Mouse (Mus musculus) cerebellum, adult 9-10 months (tissue): Measurements from ENCODE around the gene Crebbp.
"Not testable (repeated sequence)": the region's sequence is repeated elsewhere in the genome, so short reads cannot be mapped to it uniquely, and the experiment has no call there.

Source experiments
- DNase-seq: peaks from one replicate; pipeline ENCODE4 v3.0.0; 2022

Crebbp gene

GRCm38 (mm10) chr16:4213799-4214551 lies at the start of gene Crebbp:
TSS of gene Crebbp (minus strand) at chr16:4213997.
- DNase-seq, result peak; percentile 89

DNA sequence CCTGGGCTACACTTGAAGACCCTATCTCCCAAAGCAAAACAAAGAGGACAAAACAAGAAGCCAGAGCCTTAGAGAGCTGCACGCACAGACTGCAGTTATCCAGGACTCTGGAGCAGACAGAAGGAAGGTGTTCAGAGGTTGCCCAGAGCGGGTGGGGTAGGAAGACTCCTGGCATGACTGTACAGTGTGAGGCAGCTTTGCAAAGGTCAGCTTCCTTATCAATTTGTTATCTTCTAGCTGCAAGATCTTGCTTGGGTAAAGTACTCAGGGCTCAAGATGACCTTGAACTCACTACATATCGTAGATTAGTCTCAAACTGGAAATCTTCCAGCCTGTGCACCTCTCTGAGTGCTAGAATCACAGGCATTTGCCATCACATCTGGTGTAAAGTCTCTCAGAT lies 49.7 kb upstream of the Crebbp start:
- DNase-seq, result no peak

- DNase-seq, result no peak
These were observed 43.7 kb upstream of the Crebbp start for GRCm38 (mm10) chr16:4257546-4257945.

GRCm38 (mm10) chr16:4248791-4249190 lies 35.0 kb upstream of the Crebbp start:
- no peak for DNase-seq

GRCm38 (mm10) chr16:4245241-4245640 lies 31.4 kb upstream of the Crebbp start:
- DNase-seq, result not testable (repeated sequence)

GRCm38 (mm10) chr16:4236131-4236530 lies 22.3 kb upstream of the Crebbp start:
- DNase-seq, result no peak

DNA sequence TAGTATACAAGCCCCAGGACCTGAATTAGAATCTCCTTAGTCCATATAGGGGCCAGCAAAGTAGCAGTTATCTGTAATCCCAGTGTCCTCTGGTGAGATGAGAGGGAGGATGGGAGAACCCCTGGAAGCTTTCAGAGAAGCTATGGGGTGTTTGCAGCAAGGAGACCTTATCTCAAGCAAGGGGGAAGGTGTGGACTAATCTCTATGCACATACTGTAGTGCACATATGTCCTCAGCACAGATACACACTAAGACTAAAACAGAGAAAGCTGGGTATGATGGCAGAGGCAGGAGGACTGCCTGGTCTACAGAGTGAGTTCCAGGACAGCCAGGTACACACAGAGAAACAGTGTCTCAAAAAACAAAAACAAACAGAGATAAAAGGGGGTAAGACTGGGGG lies 21.8 kb upstream of the Crebbp start:
- no peak for DNase-seq

- DNase-seq, result no peak
These were observed 12.0 kb upstream of the Crebbp start for GRCm38 (mm10) chr16:4225841-4226240.

GRCm38 (mm10) chr16:4214631-4215240 lies 939 bp upstream of the Crebbp start:
- peak; percentile 73 for DNase-seq

DNA sequence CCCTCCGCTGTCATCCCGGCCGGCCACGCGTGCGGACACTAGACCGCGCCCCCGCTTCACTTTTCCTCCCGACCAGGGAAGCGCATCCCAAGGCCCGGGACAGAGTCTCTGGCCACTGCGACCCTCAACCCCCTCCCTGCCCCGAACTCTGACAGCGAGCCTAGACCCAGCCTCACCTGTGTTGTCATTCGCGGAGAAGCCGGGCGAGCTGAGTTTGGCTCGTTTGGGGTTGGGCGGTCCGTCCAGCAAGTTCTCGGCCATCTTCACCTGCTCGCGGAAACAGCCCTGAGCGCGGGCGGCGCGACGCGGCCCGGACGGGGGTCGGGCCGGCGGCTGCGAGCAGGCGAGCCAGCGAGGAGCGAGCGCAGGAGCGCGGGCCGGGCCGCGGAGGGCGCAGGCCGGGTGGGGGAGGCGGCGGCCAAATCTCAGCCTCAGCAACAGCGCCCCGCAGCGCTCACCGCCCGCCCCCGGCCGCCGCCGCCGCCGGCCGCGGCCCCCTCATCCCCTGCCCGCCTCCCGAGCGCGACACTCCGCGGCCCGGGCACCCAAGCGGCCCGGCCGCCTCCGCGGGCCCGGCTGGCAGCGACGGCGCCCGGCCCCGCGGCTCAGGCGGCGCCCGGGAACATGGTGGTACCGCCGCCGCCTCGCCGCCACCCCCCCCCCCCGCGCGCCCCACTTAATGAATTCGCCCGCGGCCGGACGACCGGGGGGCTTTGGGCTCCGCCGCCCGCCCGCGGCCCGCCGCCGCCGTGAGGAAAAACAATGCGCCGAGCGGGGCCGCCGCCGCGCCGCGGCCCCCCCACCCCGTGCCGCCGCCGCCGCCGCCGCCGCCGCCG lies 616 bp downstream of the Crebbp start:
- DNase-seq, result peak; percentile 65

DNA sequence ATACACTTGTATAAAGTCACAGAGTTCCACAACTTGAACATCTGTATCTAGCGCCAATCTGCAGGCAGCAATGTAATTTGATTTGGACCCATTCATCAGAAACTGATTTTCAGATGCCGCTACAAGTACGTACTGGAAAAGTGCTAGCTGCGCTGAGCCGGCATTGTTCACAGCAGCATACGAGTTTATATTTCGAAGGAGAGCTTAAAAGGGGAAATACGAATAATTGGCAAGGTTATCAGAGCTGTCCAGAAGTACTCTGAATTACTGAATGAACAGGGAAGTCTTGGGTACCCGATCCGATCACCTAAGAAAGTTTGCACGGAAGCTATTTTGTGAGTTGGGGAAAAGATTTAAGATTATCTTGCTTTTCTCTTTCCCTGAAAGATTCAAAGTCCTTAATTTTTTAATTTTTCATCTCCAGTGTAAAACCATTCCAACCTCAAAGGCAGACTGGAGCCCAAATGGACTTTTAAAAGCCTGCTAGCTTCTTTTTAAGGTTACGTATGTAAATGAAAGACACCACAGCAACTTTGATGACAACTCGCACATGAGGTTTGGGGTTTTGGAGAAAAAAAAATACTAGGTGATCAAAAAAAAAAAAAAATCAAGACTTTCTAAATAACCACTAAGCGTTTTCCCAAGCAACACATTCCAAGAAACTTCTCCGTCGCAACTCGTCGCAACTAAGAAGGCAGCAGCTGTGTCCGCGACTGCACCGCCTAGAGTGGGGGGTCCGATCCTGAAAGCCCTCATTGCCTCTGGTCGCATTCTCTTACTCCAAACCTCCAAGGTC lies 1.4 kb downstream of the Crebbp start:
- no peak for DNase-seq

GRCm38 (mm10) chr16:4210290-4210689 lies 3.5 kb downstream of the Crebbp start:
- no peak for DNase-seq

DNA sequence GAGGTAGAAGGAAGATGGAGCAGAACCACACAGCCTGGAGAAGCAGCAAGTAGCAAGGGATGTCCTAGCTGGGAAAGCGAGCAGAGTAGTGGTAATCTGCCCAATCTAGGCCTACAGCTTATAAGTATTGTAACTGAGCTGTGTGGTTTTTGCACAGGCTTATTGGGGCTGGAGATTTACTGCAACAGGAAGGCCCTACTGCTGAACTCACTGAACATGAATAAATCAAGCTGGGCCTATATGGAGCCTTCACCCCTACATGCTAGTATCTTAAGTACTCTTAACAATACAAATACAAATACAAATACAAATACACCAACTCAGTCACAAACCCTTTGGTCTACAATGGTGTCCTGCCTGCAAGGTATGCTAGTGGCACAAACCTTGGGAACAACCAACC lies 10.2 kb downstream of the Crebbp start:
- DNase-seq, result no peak

DNA sequence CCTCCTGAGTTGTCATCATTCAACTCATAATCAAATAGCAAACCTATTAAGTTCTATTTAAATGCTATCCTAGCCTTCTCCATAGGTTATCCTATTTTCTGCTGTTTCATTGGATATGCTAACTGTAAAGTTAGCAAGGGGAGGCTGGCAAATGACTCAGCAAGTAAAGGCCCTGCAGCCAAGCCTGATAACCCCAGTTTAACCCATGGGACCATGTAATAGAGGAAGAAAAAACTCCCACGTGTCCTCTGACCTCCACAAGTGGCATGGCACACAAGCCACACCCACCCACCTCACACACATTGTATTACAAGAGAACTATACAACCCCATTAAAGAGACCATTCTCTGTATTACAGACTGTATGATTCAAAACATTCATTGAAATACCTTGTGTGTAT lies 13.8 kb downstream of the Crebbp start:
- no peak for DNase-seq

DNA sequence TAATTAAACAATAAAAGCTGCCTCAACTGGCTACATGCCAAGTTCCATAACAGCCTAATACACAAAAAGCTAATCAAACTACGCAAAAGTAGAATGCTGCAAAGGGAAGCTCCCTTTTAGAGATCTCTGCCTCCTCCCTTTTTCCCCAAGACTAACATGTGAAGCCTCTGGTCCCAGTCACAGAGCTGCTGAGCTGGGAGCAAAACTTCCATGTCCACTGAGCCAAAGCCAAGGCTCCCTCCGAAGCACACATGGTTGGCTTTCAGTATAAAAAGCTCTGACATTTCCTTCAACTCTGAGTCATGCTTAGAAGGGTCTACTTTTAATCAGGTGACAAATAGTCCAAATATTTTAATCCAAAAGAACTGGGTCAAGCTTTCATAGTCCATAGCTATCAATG lies 14.2 kb downstream of the Crebbp start:
- no peak for DNase-seq

- DNase-seq, result no peak
These were observed 15.8 kb downstream of the Crebbp start for GRCm38 (mm10) chr16:4198004-4198403.

DNA sequence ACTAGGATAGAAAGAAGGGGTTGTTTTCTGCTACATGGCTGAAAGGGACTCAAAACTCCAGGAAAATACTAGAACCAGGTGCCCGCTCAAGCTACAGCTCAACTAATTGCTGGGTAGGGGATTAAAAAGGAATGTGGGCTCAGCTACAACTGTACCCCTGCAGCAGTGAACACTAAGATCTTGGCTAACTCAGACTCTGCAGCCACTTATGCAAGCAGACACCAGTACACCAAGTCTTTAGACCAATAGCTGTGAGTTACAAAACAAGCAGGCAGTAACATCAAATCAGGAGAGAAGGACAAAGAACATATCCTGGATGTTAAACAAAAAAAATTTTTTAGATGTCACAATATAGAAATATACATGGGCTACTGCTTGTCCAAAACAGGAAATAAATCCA lies 23.6 kb downstream of the Crebbp start:
- DNase-seq, result no peak

DNA sequence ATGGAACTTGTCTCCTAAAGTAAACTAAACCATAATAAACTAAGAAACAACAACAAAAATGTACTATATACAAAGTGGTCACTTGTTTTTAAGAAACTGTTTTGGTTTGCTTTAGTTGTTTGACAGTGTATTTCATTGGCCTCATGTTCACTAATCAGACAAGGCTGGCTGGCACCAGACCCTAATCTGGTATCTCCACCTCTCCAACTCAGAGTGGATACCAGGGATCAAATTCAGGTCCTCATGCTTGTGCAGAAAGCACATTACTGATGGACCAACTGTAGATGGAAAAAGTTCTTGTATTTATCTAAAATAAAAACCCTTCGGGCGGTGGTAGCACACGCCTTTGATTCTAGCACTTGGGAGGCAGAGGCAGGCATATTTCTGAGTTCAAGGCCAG lies 38.7 kb downstream of the Crebbp start:
- no peak for DNase-seq

- DNase-seq, result no peak
These were observed 44.3 kb downstream of the Crebbp start for GRCm38 (mm10) chr16:4169530-4169929.

GRCm38 (mm10) chr16:4168476-4168875 lies 45.3 kb downstream of the Crebbp start:
- no peak for DNase-seq

GRCm38 (mm10) chr16:4160898-4161247 lies 52.9 kb downstream of the Crebbp start:
- DNase-seq, result no peak

GRCm38 (mm10) chr16:4160246-4160897 lies 53.4 kb downstream of the Crebbp start:
- DNase-seq, result peak; percentile 90

- no peak for DNase-seq
These were observed 60.7 kb downstream of the Crebbp start for GRCm38 (mm10) chr16:4153121-4153520.
